Mouse (Mus musculus): Measurements from ENCODE around the gene Lamtor3. TPM values are rescaled to one million over a fixed set of nuclear protein-coding genes. Genes with fewer than 3 reads are reported as not detected.
"Not testable (repeated sequence)": the region's sequence is repeated elsewhere in the genome, so short reads cannot be mapped to it uniquely, and the experiment has no call there.

The Lamtor3 gene
- polyA plus RNA-seq, 1 experiment from 2014 or later: 111 TPM

- no peaks in the 10 kb centered on the region for H3K4me1 ChIP-seq (ENCODE audit: control insufficient read depth, insufficient read depth, low read length)
- H3K4me2 ChIP-seq (replicated peaks; ENCODE audit: low read depth, low read length): no peak overlapping the region
Observed at GRCm38 (mm10) chr3:137895196-137895595, 23.1 kb upstream of the Lamtor3 start.

GRCm38 (mm10) chr3:137896386-137896785 lies 21.9 kb upstream of the Lamtor3 start:
- no peak for ATAC-seq (ENCODE audit: low FRiP score, low TSS enrichment)
- Histone ChIP-seq H3K4me3 (ENCODE audit: low read length) (no peak overlapping the region), H3K4me2 (replicated peaks; ENCODE audit: low read depth, low read length) (no peak overlapping the region), H3K9me3 (ENCODE audit: control insufficient read depth, low read length) (no peaks in the 10 kb centered on the region), H3K4me1 (ENCODE audit: control insufficient read depth, insufficient read depth, low read length) (no peaks in the 10 kb centered on the region), H3K9ac (ENCODE audit: low read depth, low read length) (no peak overlapping the region), H3K36me3 (ENCODE audit: control insufficient read depth, insufficient read depth, low read length) (peaks cover 17% of the 10 kb centered on the region; the same call in 1 of the 2 replicates), H3K27ac (ENCODE audit: low read depth, low read length) (no peak overlapping the region), H3K27me3 (ENCODE audit: control insufficient read depth, insufficient read depth, low read length) (no peaks in the 10 kb centered on the region)
- 45% methylated on average over 4 of the region's 4 CpGs for WGBS

More at GRCm38 (mm10) chr3:137895196-137895595, 23.1 kb upstream of the Lamtor3 start:
- Histone ChIP-seq H3K9me3 (ENCODE audit: control insufficient read depth, low read length) (no peaks in the 10 kb centered on the region), H3K27me3 (ENCODE audit: control insufficient read depth, insufficient read depth, low read length) (no peaks in the 10 kb centered on the region), H3K4me3 (ENCODE audit: low read length) (no peak overlapping the region), H3K9ac (ENCODE audit: low read depth, low read length) (no peak overlapping the region), H3K36me3 (ENCODE audit: control insufficient read depth, insufficient read depth, low read length) (peaks cover 17% of the 10 kb centered on the region; the same call in 1 of the 2 replicates), H3K27ac (ENCODE audit: low read depth, low read length) (no peak overlapping the region)
- 90% methylated on average over 3 of the region's 3 CpGs for WGBS
- no peak for ATAC-seq (ENCODE audit: low FRiP score, low TSS enrichment)

DNA sequence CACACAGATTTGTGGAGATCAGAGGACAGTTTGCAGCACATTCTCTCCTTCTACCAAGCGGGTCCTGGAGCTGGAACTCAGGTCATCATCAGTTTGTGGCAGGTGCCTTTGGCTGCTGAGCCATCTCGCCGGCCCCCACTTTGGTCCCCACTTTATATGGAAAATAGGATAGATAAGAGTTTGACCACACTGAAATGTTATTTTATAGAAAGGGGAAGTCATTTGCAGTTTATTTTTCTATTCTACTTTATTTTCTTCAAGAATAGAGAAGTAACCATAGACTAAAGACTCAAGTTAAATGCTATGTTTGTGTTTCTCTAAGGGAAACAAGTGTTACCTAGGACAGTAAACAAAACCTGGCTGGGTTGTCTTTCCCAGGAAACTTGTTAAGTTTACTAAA lies 21.4 kb upstream of the Lamtor3 start:
- no peak for ATAC-seq (ENCODE audit: low FRiP score, low TSS enrichment)
- Histone ChIP-seq H3K9ac (ENCODE audit: low read depth, low read length) (no peak overlapping the region), H3K27ac (ENCODE audit: low read depth, low read length) (no peak overlapping the region), H3K27me3 (ENCODE audit: control insufficient read depth, insufficient read depth, low read length) (no peaks in the 10 kb centered on the region), H3K4me1 (ENCODE audit: control insufficient read depth, insufficient read depth, low read length) (no peaks in the 10 kb centered on the region), H3K4me2 (replicated peaks; ENCODE audit: low read depth, low read length) (no peak overlapping the region), H3K36me3 (ENCODE audit: control insufficient read depth, insufficient read depth, low read length) (peaks cover 17% of the 10 kb centered on the region; the same call in 1 of the 2 replicates), H3K4me3 (ENCODE audit: low read length) (no peak overlapping the region), H3K9me3 (ENCODE audit: control insufficient read depth, low read length) (no peaks in the 10 kb centered on the region)
- 95% methylated on average over 3 of the region's 3 CpGs for WGBS

DNA sequence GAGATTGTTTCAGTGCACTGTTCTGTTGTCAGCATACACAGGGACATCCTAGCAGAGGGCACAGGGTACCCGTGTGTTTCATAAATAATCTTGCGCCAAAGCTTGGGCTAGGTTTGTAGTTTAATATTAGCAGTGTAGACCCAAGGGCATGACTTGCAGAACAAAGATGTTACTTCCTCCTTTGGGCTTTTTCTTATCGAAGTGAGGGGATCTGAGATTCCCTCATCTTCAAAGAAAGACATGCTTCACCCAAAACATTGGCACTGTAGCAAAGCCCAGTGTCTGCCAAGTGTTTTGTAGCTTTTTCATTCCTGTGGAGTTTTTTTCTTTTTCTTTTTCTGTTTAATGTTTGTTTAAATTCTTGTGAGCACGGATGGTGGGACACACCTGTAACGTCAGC lies 20.6 kb upstream of the Lamtor3 start:
- no peak overlapping the region for H3K27ac ChIP-seq (ENCODE audit: low read depth, low read length)
- ATAC-seq (ENCODE audit: low FRiP score, low TSS enrichment): no peak
- no peaks in the 10 kb centered on the region for H3K27me3 ChIP-seq (ENCODE audit: control insufficient read depth, insufficient read depth, low read length)
- no peak overlapping the region for H3K9ac ChIP-seq (ENCODE audit: low read depth, low read length)
- peaks cover 19% of the 10 kb centered on the region for H3K36me3 ChIP-seq (ENCODE audit: control insufficient read depth, insufficient read depth, low read length)
- no peaks in the 10 kb centered on the region for H3K9me3 ChIP-seq (ENCODE audit: control insufficient read depth, low read length)
- H3K4me3 ChIP-seq (ENCODE audit: low read length): no peak overlapping the region
- H3K4me1 ChIP-seq (ENCODE audit: control insufficient read depth, insufficient read depth, low read length): no peaks in the 10 kb centered on the region
- no peak overlapping the region for H3K4me2 ChIP-seq (replicated peaks; ENCODE audit: low read depth, low read length)
- 91% methylated on average over 5 of the region's 5 CpGs for WGBS

DNA sequence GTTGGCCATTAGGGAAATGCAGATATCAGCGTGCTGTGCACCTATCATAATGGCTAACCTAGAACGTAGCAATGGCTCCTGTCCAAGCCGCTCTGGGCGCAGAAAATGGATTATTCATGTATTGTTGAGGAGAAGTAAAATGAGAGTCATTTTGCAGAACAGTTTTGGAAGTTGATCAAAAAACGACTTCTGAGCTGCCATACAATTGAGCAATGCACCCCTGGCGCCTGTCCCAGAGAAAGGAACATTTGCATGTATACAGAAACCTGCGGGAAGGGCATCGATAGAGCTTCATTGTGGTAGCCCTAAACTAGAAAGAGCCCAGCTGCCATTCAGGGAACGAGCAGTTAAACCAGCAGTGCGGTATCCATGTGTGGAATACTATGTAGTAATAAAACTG lies 18.2 kb upstream of the Lamtor3 start:
- ATAC-seq (ENCODE audit: low FRiP score, low TSS enrichment): no peak
- Histone ChIP-seq H3K4me3 (ENCODE audit: low read length) (no peak overlapping the region), H3K4me2 (replicated peaks; ENCODE audit: low read depth, low read length) (no peak overlapping the region), H3K9ac (ENCODE audit: low read depth, low read length) (no peak overlapping the region), H3K36me3 (ENCODE audit: control insufficient read depth, insufficient read depth, low read length) (peaks cover 21% of the 10 kb centered on the region), H3K9me3 (ENCODE audit: control insufficient read depth, low read length) (no peaks in the 10 kb centered on the region), H3K4me1 (ENCODE audit: control insufficient read depth, insufficient read depth, low read length) (no peaks in the 10 kb centered on the region), H3K27ac (ENCODE audit: low read depth, low read length) (no peak overlapping the region), H3K27me3 (ENCODE audit: control insufficient read depth, insufficient read depth, low read length) (no peaks in the 10 kb centered on the region)
- 92% methylated on average over 10 of the region's 10 CpGs for WGBS

- ATAC-seq (ENCODE audit: low FRiP score, low TSS enrichment): no peak
- Histone ChIP-seq H3K27ac (ENCODE audit: low read depth, low read length) (no peak overlapping the region), H3K9me3 (ENCODE audit: control insufficient read depth, low read length) (no peaks in the 10 kb centered on the region), H3K4me1 (ENCODE audit: control insufficient read depth, insufficient read depth, low read length) (no peaks in the 10 kb centered on the region), H3K4me2 (replicated peaks; ENCODE audit: low read depth, low read length) (no peak overlapping the region), H3K4me3 (ENCODE audit: low read length) (no peak overlapping the region), H3K27me3 (ENCODE audit: control insufficient read depth, insufficient read depth, low read length) (no peaks in the 10 kb centered on the region), H3K36me3 (ENCODE audit: control insufficient read depth, insufficient read depth, low read length) (no peaks in the 10 kb centered on the region; the same call in 1 of the 2 replicates), H3K9ac (ENCODE audit: low read depth, low read length) (no peak overlapping the region)
- 71% methylated on average over 2 of the region's 2 CpGs for WGBS
Observed at GRCm38 (mm10) chr3:137913093-137913492, 5.2 kb upstream of the Lamtor3 start.

- not testable (repeated sequence) for H3K9me3 ChIP-seq (ENCODE audit: control insufficient read depth, low read length); H3K27me3 ChIP-seq (ENCODE audit: control insufficient read depth, insufficient read depth, low read length); H3K27ac ChIP-seq (ENCODE audit: low read depth, low read length); H3K4me3 ChIP-seq (ENCODE audit: low read length); ATAC-seq (ENCODE audit: low FRiP score, low TSS enrichment); H3K36me3 ChIP-seq (ENCODE audit: control insufficient read depth, insufficient read depth, low read length); H3K9ac ChIP-seq (ENCODE audit: low read depth, low read length); H3K4me1 ChIP-seq (ENCODE audit: control insufficient read depth, insufficient read depth, low read length); H3K4me2 ChIP-seq (replicated peaks; ENCODE audit: low read depth, low read length)
- no CpG with 5 or more reads among the region's 1 CpGs for WGBS
Observed at GRCm38 (mm10) chr3:137914567-137914966, 3.7 kb upstream of the Lamtor3 start.

DNA sequence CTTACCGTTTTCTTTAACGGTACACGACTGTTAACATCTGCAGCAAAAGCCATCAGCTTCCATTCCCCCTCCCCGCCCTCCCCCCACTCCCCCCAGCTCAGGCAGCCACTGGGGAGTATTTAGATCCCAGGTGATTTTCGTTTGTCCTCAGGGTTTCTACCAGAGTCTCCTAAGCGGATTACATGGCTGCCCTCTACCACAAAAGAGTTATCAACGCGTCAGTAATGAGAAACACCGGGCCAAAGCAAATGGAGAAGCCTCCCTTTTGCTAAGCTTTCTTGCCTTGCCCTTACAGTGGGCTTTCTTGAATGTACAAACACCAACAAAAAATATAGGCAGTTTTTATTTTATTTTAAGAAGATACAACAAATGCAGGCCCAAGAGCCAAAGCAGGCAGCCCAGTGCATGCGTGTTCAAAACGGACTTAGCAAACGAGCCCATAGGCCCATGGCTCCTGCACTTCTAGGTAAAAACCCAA lies 573 bp upstream of the Lamtor3 start:
- Histone ChIP-seq H3K9me3 (ENCODE audit: control insufficient read depth, low read length) (no peaks in the 10 kb centered on the region), H3K27ac (ENCODE audit: low read depth, low read length) (peak overlapping the region; percentile 68; the same call in 1 of the 2 replicates), H3K4me2 (replicated peaks; ENCODE audit: low read depth, low read length) (peak overlapping the region; percentile 61), H3K4me3 (ENCODE audit: low read length) (peak overlapping the region; percentile 83), H3K4me1 (ENCODE audit: control insufficient read depth, insufficient read depth, low read length) (peaks cover 6% of the 10 kb centered on the region; the same call in 1 of the 2 replicates), H3K9ac (ENCODE audit: low read depth, low read length) (peak overlapping the region; percentile 47; the same call in 1 of the 2 replicates), H3K27me3 (ENCODE audit: control insufficient read depth, insufficient read depth, low read length) (no peaks in the 10 kb centered on the region), H3K36me3 (ENCODE audit: control insufficient read depth, insufficient read depth, low read length) (peaks cover 17% of the 10 kb centered on the region)
- peak; percentile 58 for ATAC-seq (ENCODE audit: low FRiP score, low TSS enrichment)
- WGBS: 27% methylated on average over 12 of the region's 12 CpGs

- WGBS: 17% methylated on average over 6 of the region's 6 CpGs
- peak; percentile 37 for ATAC-seq (ENCODE audit: low FRiP score, low TSS enrichment)
Observed at GRCm38 (mm10) chr3:137918932-137919311, 616 bp downstream of the Lamtor3 start.

More at GRCm38 (mm10) chr3:137918932-137919311, 616 bp downstream of the Lamtor3 start:
- peak overlapping the region; percentile 83 for H3K4me3 ChIP-seq (ENCODE audit: low read length)
- peaks cover 6% of the 10 kb centered on the region; the same call in 1 of the 2 replicates for H3K4me1 ChIP-seq (ENCODE audit: control insufficient read depth, insufficient read depth, low read length)
- H3K27me3 ChIP-seq (ENCODE audit: control insufficient read depth, insufficient read depth, low read length): no peaks in the 10 kb centered on the region
- H3K9ac ChIP-seq (ENCODE audit: low read depth, low read length): peak overlapping the region; percentile 76
- H3K36me3 ChIP-seq (ENCODE audit: control insufficient read depth, insufficient read depth, low read length): peaks cover 23% of the 10 kb centered on the region
- peak overlapping the region; percentile 64 for H3K4me2 ChIP-seq (replicated peaks; ENCODE audit: low read depth, low read length)
- peak overlapping the region; percentile 78 for H3K27ac ChIP-seq (ENCODE audit: low read depth, low read length)
- no peaks in the 10 kb centered on the region for H3K9me3 ChIP-seq (ENCODE audit: control insufficient read depth, low read length)

Data from kidney, embryonic 14.5 days (tissue).